Mouse (Mus musculus) natural killer cell, adult 2 months (primary cell): Measurements from ENCODE around the gene Gm5849.
"Not testable (repeated sequence)": the region's sequence is repeated elsewhere in the genome, so short reads cannot be mapped to it uniquely, and the experiment has no call there.

Experiments
- DNase-seq, 2 experiments: peaks; one replicate each; pipeline ENCODE4 v3.0.0; 2022; ENCODE audit warnings: low spot score in 2 of 2

Gm5849 gene

DNA sequence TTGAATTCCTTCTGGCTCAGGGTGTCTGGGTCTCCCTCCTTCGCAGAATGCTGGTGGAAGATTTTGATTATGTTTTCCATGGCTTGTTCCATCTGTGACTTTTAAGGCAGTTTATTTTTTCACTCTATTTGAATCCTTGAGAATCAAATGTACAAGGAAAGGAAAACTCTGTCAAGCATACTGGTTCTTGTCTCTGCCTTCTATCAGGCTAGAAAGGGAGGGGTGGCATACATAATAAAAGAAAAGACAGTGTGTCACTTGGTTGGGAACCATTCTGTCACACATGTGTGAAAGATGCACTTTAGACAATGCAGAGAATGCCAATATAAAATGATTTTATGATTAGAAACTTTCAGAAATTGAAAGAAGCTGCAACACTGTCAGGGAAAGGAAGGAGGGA lies at the start of gene Gm5849:
TSS of gene Gm5849 (minus strand) at position 101 of the 400 bp plus-strand sequence.
- not testable (repeated sequence) for DNase-seq

GRCm38 (mm10) chr3:90749658-90750057 lies 28.0 kb downstream of the Gm5849 start:
- no peak for DNase-seq

- DNase-seq, result no peak
Observed at GRCm38 (mm10) chr3:90726606-90727005, 51.1 kb downstream of the Gm5849 start, which contains the start of gene Pglyrp4. Gene Pglyrp4, plus strand, starts transcription at chr3:90726906.
